Mouse (Mus musculus) bone marrow macrophage, adult 2 months (primary cell): ENCODE data around the gene Lrrn4cl.

Experiments
- CTCF ChIP-seq: IDR thresholded peaks from 2 replicates; pipeline ENCODE4 v1.5.1; 2012; ENCODE audit warnings: low read depth, mild to moderate bottlenecking, low read length, moderate library complexity
- POLR2A ChIP-seq: IDR thresholded peaks from 2 replicates; pipeline ENCODE4 v1.6.1; 2012; ENCODE audit warnings: mild to moderate bottlenecking, low read depth, low read length, borderline replicate concordance

GRCm38 (mm10) chr19:8852236-8852928, 1.8 kb downstream of the Lrrn4cl start:
- TF ChIP-seq CTCF (no peak), POLR2A (no peak)
